Mouse (Mus musculus) MEL (cell line): ENCODE data around the gene Negr1. TPM values are rescaled to one million over a fixed set of nuclear protein-coding genes. Genes with fewer than 3 reads are reported as not detected.

Experiments
- DNase-seq: peaks from one replicate; pipeline ENCODE4 v3.0.0; 2011; ENCODE audit warnings: low read depth, low spot score
- H3K27ac ChIP-seq: 2 replicates; pipeline ENCODE4 v1.5.1; 2012; ENCODE audit warnings: low read depth, mild to moderate bottlenecking, control low read depth, low read length, moderate library complexity; ENCODE audit not compliant: control insufficient read depth
- H3K27me3 ChIP-seq, 2 experiments: fragments of 150-350 bp in 1 of 2; sonication (generic) in 1 of 2; 2 replicates each; pipeline ENCODE4 v1.6.1; 2012; ENCODE audit warnings: low read length in 2 of 2, mild to moderate bottlenecking in 2 of 2, improper control_type of control experiment in 1 of 2, moderate library complexity in 1 of 2; ENCODE audit not compliant: insufficient read depth in 2 of 2, control insufficient read depth in 1 of 2
- H3K36me3 ChIP-seq, 2 experiments: 2 replicates each; pipeline ENCODE4 v1.6.1; 2012 to 2014; ENCODE audit warnings: low read length in 2 of 2, improper control_type of control experiment in 1 of 2, inconsistent platforms in 1 of 2, mild to moderate bottlenecking in 1 of 2; ENCODE audit not compliant: insufficient read depth in 2 of 2, control insufficient read depth in 1 of 2
- H3K4me1 ChIP-seq, 2 experiments: fragments of 150-350 bp in 1 of 2; sonication (generic) in 1 of 2; 2 replicates each; pipeline ENCODE4 v1.6.1; 2012; ENCODE audit warnings: low read length in 2 of 2, improper control_type of control experiment in 1 of 2, mild to moderate bottlenecking in 1 of 2; ENCODE audit not compliant: insufficient read depth in 2 of 2, control insufficient read depth in 1 of 2
- H3K4me3 ChIP-seq, 2 experiments: fragments of 150-350 bp in 1 of 2; sonication (generic) in 1 of 2; 2 replicates each; pipeline ENCODE4 v1.5.1; 2012; ENCODE audit warnings: low read depth in 2 of 2, low read length in 2 of 2, mild to moderate bottlenecking in 2 of 2, moderate library complexity in 2 of 2, control low read depth in 1 of 2, improper control_type of control experiment in 1 of 2; ENCODE audit not compliant: control insufficient read depth in 1 of 2, insufficient read depth in 1 of 2
- H3K79me2 ChIP-seq: 2 replicates; pipeline ENCODE4 v1.6.1; 2012; ENCODE audit warnings: mild to moderate bottlenecking, low read length, moderate library complexity; ENCODE audit not compliant: control insufficient read depth, poor library complexity, insufficient read depth
- H3K9ac ChIP-seq: 2 replicates; pipeline ENCODE4 v1.6.1; 2012; ENCODE audit warnings: low read depth, mild to moderate bottlenecking, control low read depth, low read length, moderate library complexity; ENCODE audit not compliant: control insufficient read depth, poor library complexity, severe bottlenecking
- H3K9me3 ChIP-seq: fragments of 150-350 bp; sonication (generic); replicated peaks from 2 replicates; pipeline ENCODE4 v1.6.1; 2012; ENCODE audit warnings: mild to moderate bottlenecking, low read length, improper control_type of control experiment, moderate library complexity; ENCODE audit not compliant: insufficient read depth
- BHLHE40 ChIP-seq: IDR thresholded peaks from 2 replicates; pipeline ENCODE4 v1.6.1; 2012; ENCODE audit warnings: low read depth, mild to moderate bottlenecking, inconsistent platforms, low read length, improper control_type of control experiment, borderline replicate concordance
- CHD1 ChIP-seq: IDR thresholded peaks from 2 replicates; pipeline ENCODE4 v1.6.1; 2012; ENCODE audit warnings: low read depth, mild to moderate bottlenecking, inconsistent platforms, low read length, improper control_type of control experiment
- CHD2 ChIP-seq: IDR thresholded peaks from 2 replicates; pipeline ENCODE4 v1.6.1; 2011; ENCODE audit warnings: low read length, improper control_type of control experiment
- E2F4 ChIP-seq: IDR thresholded peaks from 2 replicates; pipeline ENCODE4 v1.6.1; 2011; ENCODE audit warnings: low read depth, low read length, improper control_type of control experiment, borderline replicate concordance
- EP300 ChIP-seq, 2 experiments: IDR thresholded peaks; 2 replicates each; pipeline ENCODE4 v1.6.1; 2011; ENCODE audit warnings: improper control_type of control experiment in 2 of 2, low read length in 2 of 2, low read depth in 1 of 2, mild to moderate bottlenecking in 1 of 2
- ETS1 ChIP-seq: IDR thresholded peaks from 2 replicates; pipeline ENCODE4 v1.6.1; 2012; ENCODE audit warnings: low read depth, mild to moderate bottlenecking, inconsistent platforms, low read length, improper control_type of control experiment, moderate library complexity
- GABPA ChIP-seq: IDR thresholded peaks from 2 replicates; pipeline ENCODE4 v1.6.1; 2012; ENCODE audit warnings: low read depth, mild to moderate bottlenecking, inconsistent platforms, low read length, improper control_type of control experiment, moderate library complexity
- GATA1 ChIP-seq: IDR thresholded peaks from 2 replicates; pipeline ENCODE4 v1.6.1; 2011; ENCODE audit warnings: low read depth, low read length, improper control_type of control experiment
- HCFC1 ChIP-seq: IDR thresholded peaks from 2 replicates; pipeline ENCODE4 v1.6.1; 2012; ENCODE audit warnings: low read depth, mild to moderate bottlenecking, inconsistent platforms, low read length, improper control_type of control experiment, moderate library complexity
- JUND ChIP-seq: IDR thresholded peaks from 2 replicates; pipeline ENCODE4 v1.6.1; 2011; ENCODE audit warnings: low read depth, mild to moderate bottlenecking, improper control_type of control experiment, low read length
- KAT2A ChIP-seq: conservative IDR thresholded peaks from 2 replicates; pipeline ENCODE4 v1.6.1; 2012; ENCODE audit warnings: low read depth, low read length, improper control_type of control experiment, inconsistent platforms
- MAFK ChIP-seq: IDR thresholded peaks from 2 replicates; pipeline ENCODE4 v1.6.1; 2011; ENCODE audit warnings: low read depth, mild to moderate bottlenecking, low read length, improper control_type of control experiment, borderline replicate concordance
- MAX ChIP-seq: IDR thresholded peaks from 2 replicates; pipeline ENCODE4 v1.6.1; 2011; ENCODE audit warnings: low read length, improper control_type of control experiment
- MEF2A ChIP-seq: IDR thresholded peaks from 2 replicates; pipeline ENCODE4 v1.6.1; 2014; ENCODE audit warnings: low read depth, mild to moderate bottlenecking, inconsistent platforms, low read length, improper control_type of control experiment; ENCODE audit not compliant: poor library complexity, insufficient replicate concordance, severe bottlenecking; ENCODE audit errors: extremely low read depth
- MXI1 ChIP-seq: IDR thresholded peaks from 2 replicates; pipeline ENCODE4 v1.6.1; 2011; ENCODE audit warnings: mild to moderate bottlenecking, low read depth, low read length, improper control_type of control experiment
- MYB ChIP-seq: IDR thresholded peaks from 2 replicates; pipeline ENCODE4 v1.6.1; 2011; ENCODE audit warnings: mild to moderate bottlenecking, low read depth, low read length, improper control_type of control experiment
- RCOR1 ChIP-seq: IDR thresholded peaks from 2 replicates; pipeline ENCODE4 v1.6.1; 2012; ENCODE audit warnings: low read depth, mild to moderate bottlenecking, inconsistent platforms, low read length, improper control_type of control experiment
- SIN3A ChIP-seq: IDR thresholded peaks from 2 replicates; pipeline ENCODE4 v1.6.1; 2012; ENCODE audit warnings: low read length, improper control_type of control experiment, inconsistent platforms
- TCF12 ChIP-seq: IDR thresholded peaks from 2 replicates; pipeline ENCODE4 v1.6.1; 2014; ENCODE audit warnings: low read depth, mild to moderate bottlenecking, inconsistent platforms, low read length, improper control_type of control experiment, moderate library complexity
- USF1 ChIP-seq: IDR thresholded peaks from 2 replicates; pipeline ENCODE4 v1.6.1; 2014; ENCODE audit warnings: low read depth, mild to moderate bottlenecking, inconsistent platforms, low read length, improper control_type of control experiment, moderate library complexity
- USF2 ChIP-seq, 2 experiments: IDR thresholded peaks; 2 replicates each; pipeline ENCODE4 v1.6.1; 2011 to 2012; ENCODE audit warnings: improper control_type of control experiment in 2 of 2, low read length in 2 of 2, borderline replicate concordance in 1 of 2, inconsistent platforms in 1 of 2, low read depth in 1 of 2, mild to moderate bottlenecking in 1 of 2; ENCODE audit not compliant: insufficient read depth in 1 of 2
- ZC3H11A ChIP-seq: IDR thresholded peaks from 2 replicates; pipeline ENCODE4 v1.6.1; 2012; ENCODE audit warnings: low read depth, mild to moderate bottlenecking, inconsistent platforms, low read length, improper control_type of control experiment
- ZMIZ1 ChIP-seq: IDR thresholded peaks from 2 replicates; pipeline ENCODE4 v1.6.1; 2012; ENCODE audit warnings: low read depth, mild to moderate bottlenecking, inconsistent platforms, low read length, improper control_type of control experiment, moderate library complexity
- polyA plus RNA-seq, 2 experiments: library from polyadenylated mRNA; stranded (reverse) in 1 of 2; unstranded in 1 of 2; fragments of >175 nt in 1 of 2; fragments of >200 nt in 1 of 2; gene quantifications; 2 replicates each; pipeline versions ENCODE4 v1.2.1 to v1.2.4; 2012; ENCODE audit warnings: low replicate concordance in 2 of 2, low read depth in 1 of 2; ENCODE audit not compliant: insufficient read length in 2 of 2, insufficient read depth in 1 of 2, missing spikeins in 1 of 2
- total RNA-seq: library from RNA; depleted of rRNA; stranded (reverse); fragments of 300-350 nt; gene quantifications from 2 replicates; pipeline ENCODE4 v1.2.3, GENCODE M21; 2012

Gene Negr1
- total and polyA plus RNA-seq, 3 experiments = not detected

- Histone ChIP-seq H3K79me2 (no peaks in the 10 kb centered on the region), H3K9me3 (no peaks in the 10 kb centered on the region), H3K36me3 (no peaks in the 10 kb centered on the region), H3K9ac (no peak overlapping the region), H3K27me3 (no peaks in the 10 kb centered on the region), H3K4me3 (no peak overlapping the region), H3K4me1 (no peaks in the 10 kb centered on the region), H3K27ac (no peak overlapping the region)
- no peak for DNase-seq
- TF ChIP-seq SIN3A (no peak), USF1 (no peak), E2F4 (no peak), ZMIZ1 (no peak), GABPA (no peak), GATA1 (no peak), USF2 (IDR thresholded peaks at IDR 0.05; ENCODE audit: borderline replicate concordance in 1 of 2, insufficient read depth in 1 of 2, low read depth in 1 of 2, low read length in 2 of 2) (no peak), MAX (no peak), ETS1 (no peak), MXI1 (no peak), BHLHE40 (no peak), ZC3H11A (no peak), CHD1 (no peak), TCF12 (no peak), JUND (no peak), MEF2A (no peak), KAT2A (no peak), RCOR1 (no peak)
Measured at GRCm38 (mm10) chr3:156901140-156901539, 339.5 kb downstream of the Negr1 start.

- no peak for DNase-seq
- Histone ChIP-seq H3K4me1 (no peaks in the 10 kb centered on the region), H3K9ac (no peak overlapping the region), H3K27ac (no peak overlapping the region), H3K27me3 (no peaks in the 10 kb centered on the region), H3K9me3 (no peaks in the 10 kb centered on the region), H3K79me2 (no peaks in the 10 kb centered on the region), H3K4me3 (no peak overlapping the region), H3K36me3 (no peaks in the 10 kb centered on the region)
- TF ChIP-seq HCFC1 = no peak
- TF ChIP-seq TCF12 = no peak
- TF ChIP-seq ZMIZ1 = no peak
- no peak for TF ChIP-seq EP300 (IDR thresholded peaks at IDR 0.05; ENCODE audit: low read depth in 1 of 2, low read length in 2 of 2)
- no peak for TF ChIP-seq GATA1
- no peak for TF ChIP-seq MXI1
- no peak for TF ChIP-seq CHD2
- TF ChIP-seq MYB = no peak
- no peak for TF ChIP-seq KAT2A
- TF ChIP-seq USF1 = no peak
- TF ChIP-seq USF2 (IDR thresholded peaks at IDR 0.05; ENCODE audit: borderline replicate concordance in 1 of 2, insufficient read depth in 1 of 2, low read depth in 1 of 2, low read length in 2 of 2) = no peak
- TF ChIP-seq E2F4 = no peak
- TF ChIP-seq MAFK = no peak
Measured at GRCm38 (mm10) chr3:156903925-156904576, 342.5 kb downstream of the Negr1 start.
